Mouse (Mus musculus) CH12F3 (cell line): Measurements from ENCODE around the gene Gm20823.
"Not testable (repeated sequence)": the region's sequence is repeated elsewhere in the genome, so short reads cannot be mapped to it uniquely, and the experiment has no call there.

Source experiments
- in situ Hi-C: fragments of 300-500 bp; cut with MboI; formaldehyde crosslinking; loops from 2 replicates; pipeline ENCODE4 v1.14.3; 2020; ENCODE audit warnings: low sequenced_read_pairs

Gm20823 gene

GRCm38 (mm10) chrY:62464745-62465144 lies at the start of gene Gm20823:
Gene Gm20823, minus strand, starts transcription at chrY:62464845.
- in situ Hi-C loops = not testable (repeated sequence)
